Mouse (Mus musculus) forebrain, embryonic 14.5 days (tissue): ENCODE results near the gene Ccne1. TPM values are rescaled to one million over a fixed set of nuclear protein-coding genes. Genes with fewer than 3 reads are reported as not detected.
"Not testable (repeated sequence)": the region's sequence is repeated elsewhere in the genome, so short reads cannot be mapped to it uniquely, and the experiment has no call there.

Experiments used
- ATAC-seq: fragments of 200-750 bp; cut with Nextera tagmentation; 2 replicates; pipeline ENCODE4 v1.8.0; 2017; ENCODE audit warnings: mild to moderate bottlenecking, moderate library complexity
- DNase-seq: peaks from one replicate; pipeline ENCODE4 v3.0.0-alpha.2; 2015; ENCODE audit warnings: low spot score
- H3K27ac ChIP-seq: fragments of 300-500 bp; sonication (generic); 2 replicates; pipeline ENCODE4 v1.5.1; 2014; ENCODE audit warnings: low read depth, mild to moderate bottlenecking, control low read depth, low read length, moderate library complexity
- H3K27me3 ChIP-seq: fragments of 300-500 bp; sonication (generic); replicated peaks from 2 replicates; pipeline ENCODE4 v1.6.1; 2014; ENCODE audit warnings: low read length, control low read depth, mixed read lengths; ENCODE audit not compliant: control insufficient read depth, insufficient read depth
- H3K36me3 ChIP-seq: fragments of 300-500 bp; sonication (generic); 2 replicates; pipeline ENCODE4 v1.6.1; 2014; ENCODE audit warnings: low read length, control low read depth; ENCODE audit not compliant: control insufficient read depth, insufficient read depth
- H3K4me1 ChIP-seq: fragments of 300-500 bp; sonication (generic); 2 replicates; pipeline ENCODE4 v1.6.1; 2014; ENCODE audit warnings: antibody characterized with exemption, low read length, control low read depth; ENCODE audit not compliant: control insufficient read depth, insufficient read depth
- H3K4me2 ChIP-seq: fragments of 300-500 bp; sonication (generic); 2 replicates; pipeline ENCODE4 v1.6.1; 2014; ENCODE audit warnings: mild to moderate bottlenecking, control low read depth, low read length
- H3K4me3 ChIP-seq: fragments of 300-500 bp; sonication (generic); 2 replicates; pipeline ENCODE4 v1.5.1; 2014; ENCODE audit warnings: low read depth, low read length, control low read depth
- H3K9ac ChIP-seq: fragments of 300-500 bp; sonication (generic); 2 replicates; pipeline ENCODE4 v1.6.1; 2014; ENCODE audit warnings: mild to moderate bottlenecking, low read length, control low read depth, moderate library complexity
- H3K9me3 ChIP-seq: fragments of 300-500 bp; sonication (generic); replicated peaks from 2 replicates; pipeline ENCODE4 v1.6.1; 2016; ENCODE audit warnings: low read length, control low read depth, mixed read lengths; ENCODE audit not compliant: control insufficient read depth
- WGBS: fragments of 180-500 bp; shearing (Covaris S2); extraction: QIAGEN DNeasy Blood & Tissue Kit; methylation state at CpG from one replicate; pipeline ENCODE4 v1.1.7; 2014; 5-methylcytosine and 5-hydroxymethylcytosine counted together
- polyA plus RNA-seq: library from polyadenylated mRNA; unstranded; fragments of >200 nt; fragmentation: Nextera tagmentation; extraction: Ambion mirVana; gene quantifications from 2 replicates; pipeline ENCODE4 v1.2.1, GENCODE M21; 2014

The Ccne1 gene
- polyA plus RNA-seq, 1 experiment from 2014 or later = 18.5 TPM

- H3K4me1 ChIP-seq = peaks cover 2% of the 10 kb centered on the region; the same call in 1 of the 2 replicates
- H3K4me3 ChIP-seq = no peak overlapping the region
- DNase-seq (peak; percentile 79), ATAC-seq (0 out of 2 replicates have a peak, but pooled peaks have one; percentile 54)
- H3K4me2 ChIP-seq = no peak overlapping the region
- no peaks in the 10 kb centered on the region for H3K27me3 ChIP-seq
- no peak overlapping the region for H3K27ac ChIP-seq
- WGBS = 28% methylated on average over 5 of the region's 5 CpGs
- no peaks in the 10 kb centered on the region for H3K9me3 ChIP-seq
- H3K9ac ChIP-seq = no peak overlapping the region
- H3K36me3 ChIP-seq = no peaks in the 10 kb centered on the region
Measured at GRCm38 (mm10) chr7:38131186-38131585, 23.9 kb upstream of the Ccne1 start.

GRCm38 (mm10) chr7:38129986-38130729, 22.8 kb upstream of the Ccne1 start:
- 69% methylated on average over 26 of the region's 26 CpGs for WGBS
- no peaks in the 10 kb centered on the region for H3K9me3 ChIP-seq
- H3K4me3 ChIP-seq = no peak overlapping the region
- H3K4me2 ChIP-seq = no peak overlapping the region
- no peak overlapping the region for H3K9ac ChIP-seq
- H3K36me3 ChIP-seq = no peaks in the 10 kb centered on the region
- H3K27me3 ChIP-seq = no peaks in the 10 kb centered on the region
- ATAC-seq (no peak), DNase-seq (no peak)
- no peak overlapping the region for H3K27ac ChIP-seq
- peaks cover 2% of the 10 kb centered on the region; the same call in 1 of the 2 replicates for H3K4me1 ChIP-seq

GRCm38 (mm10) chr7:38129491-38129890, 22.2 kb upstream of the Ccne1 start:
- peaks cover 2% of the 10 kb centered on the region; the same call in 1 of the 2 replicates for H3K4me1 ChIP-seq
- no peak overlapping the region for H3K4me2 ChIP-seq
- no peaks in the 10 kb centered on the region for H3K27me3 ChIP-seq
- WGBS = 87% methylated on average over 6 of the region's 6 CpGs
- ATAC-seq (no peak), DNase-seq (no peak)
- no peak overlapping the region for H3K4me3 ChIP-seq
- H3K27ac ChIP-seq = no peak overlapping the region
- H3K9ac ChIP-seq = no peak overlapping the region
- no peaks in the 10 kb centered on the region for H3K36me3 ChIP-seq
- no peaks in the 10 kb centered on the region for H3K9me3 ChIP-seq

GRCm38 (mm10) chr7:38128256-38128655, 20.9 kb upstream of the Ccne1 start:
- not testable (repeated sequence) for H3K4me2 ChIP-seq, H3K9me3 ChIP-seq, H3K4me3 ChIP-seq, H3K36me3 ChIP-seq, DNase-seq, H3K4me1 ChIP-seq, ATAC-seq, H3K27ac ChIP-seq, H3K27me3 ChIP-seq, H3K9ac ChIP-seq
- 80% methylated on average over 5 of the region's 5 CpGs for whole genome bisulfite sequencing

- H3K4me2 ChIP-seq = no peak overlapping the region
- H3K4me3 ChIP-seq = no peak overlapping the region
- H3K36me3 ChIP-seq = no peaks in the 10 kb centered on the region
- peak overlapping the region; percentile 46; the same call in 1 of the 2 replicates for H3K27ac ChIP-seq
- DNase-seq (peak; percentile 34), ATAC-seq (peak; percentile 34; the same call in 1 of the 2 replicates)
- H3K9ac ChIP-seq = no peak overlapping the region
- WGBS = 67% methylated on average over 12 of the region's 12 CpGs
- no peaks in the 10 kb centered on the region for H3K27me3 ChIP-seq
- no peaks in the 10 kb centered on the region for H3K9me3 ChIP-seq
- peaks cover 2% of the 10 kb centered on the region; the same call in 1 of the 2 replicates for H3K4me1 ChIP-seq
Measured at GRCm38 (mm10) chr7:38125565-38126159, 18.3 kb upstream of the Ccne1 start.

- DNase-seq, H3K36me3 ChIP-seq, H3K9me3 ChIP-seq, ATAC-seq, H3K4me3 ChIP-seq, H3K9ac ChIP-seq, H3K4me1 ChIP-seq, H3K4me2 ChIP-seq, H3K27me3 ChIP-seq, H3K27ac ChIP-seq: not testable (repeated sequence)
- WGBS = 88% methylated on average over 2 of the region's 2 CpGs
Measured at GRCm38 (mm10) chr7:38124164-38124563, 16.8 kb upstream of the Ccne1 start.

GRCm38 (mm10) chr7:38118594-38118993, 11.3 kb upstream of the Ccne1 start:
- Histone ChIP-seq H3K36me3 (no peaks in the 10 kb centered on the region), H3K4me1 (no peaks in the 10 kb centered on the region), H3K4me3 (no peak overlapping the region), H3K27me3 (no peaks in the 10 kb centered on the region), H3K27ac (no peak overlapping the region), H3K9ac (no peak overlapping the region), H3K4me2 (no peak overlapping the region), H3K9me3 (no peaks in the 10 kb centered on the region)
- DNase-seq (no peak), ATAC-seq (no peak)
- WGBS = 0% methylated on average over 1 of the region's 1 CpGs

- WGBS = 93% methylated on average over 9 of the region's 9 CpGs
- no peak for DNase-seq
- no peak overlapping the region for H3K4me3 ChIP-seq
- 0 out of 2 replicates have a peak, but pooled peaks cover 2% of the 10 kb centered on the region for H3K27me3 ChIP-seq
- no peak for ATAC-seq
- no peak overlapping the region for H3K9ac ChIP-seq
- no peak overlapping the region for H3K27ac ChIP-seq
- 0 out of 2 replicates have a peak, but pooled peaks cover 3% of the 10 kb centered on the region for H3K4me1 ChIP-seq
- no peaks in the 10 kb centered on the region for H3K36me3 ChIP-seq
- H3K9me3 ChIP-seq = no peaks in the 10 kb centered on the region
- H3K4me2 ChIP-seq = no peak overlapping the region
Measured at GRCm38 (mm10) chr7:38112451-38112850, 5.1 kb upstream of the Ccne1 start.

- Histone ChIP-seq H3K4me2 (no peak overlapping the region), H3K27me3 (0 out of 2 replicates have a peak, but pooled peaks cover 2% of the 10 kb centered on the region), H3K9me3 (no peaks in the 10 kb centered on the region), H3K9ac (no peak overlapping the region), H3K27ac (no peak overlapping the region), H3K36me3 (no peaks in the 10 kb centered on the region), H3K4me1 (0 out of 2 replicates have a peak, but pooled peaks cover 3% of the 10 kb centered on the region), H3K4me3 (no peak overlapping the region)
- WGBS = 55% methylated on average over 3 of the region's 3 CpGs
- DNase-seq = peak; percentile 37
- no peak for ATAC-seq
Measured at GRCm38 (mm10) chr7:38111996-38112395, 4.7 kb upstream of the Ccne1 start.
